Mouse (Mus musculus) ES-E14 (cell line): ENCODE measurements at regions not wholly inside any gene's neighbourhood (a gene's known extent, or its start where the extent isn't known, plus 50 kb on each side); places are given as distances from the start of the nearest gene placed in this dataset.

Experiments
- DNase-seq: peaks from one replicate; pipeline ENCODE4 v3.0.0-alpha.2; 2013; ENCODE audit warnings: low read depth, low spot score
- H3K27ac ChIP-seq: 2 replicates; pipeline ENCODE4 v1.5.1; 2012; ENCODE audit warnings: low read depth, mild to moderate bottlenecking, low read length, moderate library complexity, mixed read lengths; ENCODE audit not compliant: poor library complexity, insufficient read depth, severe bottlenecking
- H3K36me3 ChIP-seq: 2 replicates; pipeline ENCODE4 v1.6.1; 2012; ENCODE audit warnings: mild to moderate bottlenecking, low read length, moderate library complexity, mixed read lengths; ENCODE audit not compliant: control insufficient read depth, poor library complexity, insufficient read depth, severe bottlenecking
- H3K4me1 ChIP-seq, 2 experiments: fragments of 150-350 bp in 1 of 2; sonication (generic) in 1 of 2; 2 replicates each; pipeline ENCODE4 v1.6.1; 2012; ENCODE audit warnings: low read length in 2 of 2, mild to moderate bottlenecking in 1 of 2, mixed read lengths in 1 of 2; ENCODE audit not compliant: control insufficient read depth in 2 of 2, insufficient read depth in 2 of 2, poor library complexity in 1 of 2
- H3K4me3 ChIP-seq, 2 experiments: fragments of 150-350 bp in 1 of 2; sonication (generic) in 1 of 2; 2 replicates each; pipeline ENCODE4 v1.5.1; 2012; ENCODE audit warnings: low read length in 2 of 2, low read depth in 1 of 2, mild to moderate bottlenecking in 1 of 2, mixed read lengths in 1 of 2; ENCODE audit not compliant: insufficient read depth in 1 of 2, poor library complexity in 1 of 2, severe bottlenecking in 1 of 2
- H3K9ac ChIP-seq: 2 replicates; pipeline ENCODE4 v1.6.1; 2012; ENCODE audit warnings: low read depth, mild to moderate bottlenecking, low read length, mixed read lengths; ENCODE audit not compliant: poor library complexity, insufficient read depth, severe bottlenecking
- H3K9me3 ChIP-seq: fragments of 150-350 bp; sonication (generic); 2 replicates; pipeline ENCODE4 v1.6.1; 2012; ENCODE audit warnings: low read depth, mild to moderate bottlenecking, low read length; ENCODE audit not compliant: control insufficient read depth, insufficient read depth
- CHD2 ChIP-seq: IDR thresholded peaks from 2 replicates; pipeline ENCODE4 v1.6.1; 2014; ENCODE audit warnings: mild to moderate bottlenecking, low read depth, low read length, inconsistent platforms
- HCFC1 ChIP-seq: IDR thresholded peaks from 2 replicates; pipeline ENCODE4 v1.6.1; 2012; ENCODE audit warnings: low read length, inconsistent platforms, borderline replicate concordance; ENCODE audit not compliant: insufficient read depth
- MAFK ChIP-seq: IDR thresholded peaks from 2 replicates; pipeline ENCODE4 v1.6.1; 2014; ENCODE audit warnings: mild to moderate bottlenecking, low read depth, low read length, inconsistent platforms; ENCODE audit not compliant: insufficient read depth
- ZC3H11A ChIP-seq: IDR thresholded peaks from 2 replicates; pipeline ENCODE4 v1.6.1; 2012; ENCODE audit warnings: low read depth, mild to moderate bottlenecking, inconsistent platforms, low read length, borderline replicate concordance
- ZNF384 ChIP-seq: IDR thresholded peaks from 2 replicates; pipeline ENCODE4 v1.6.1; 2012; ENCODE audit warnings: low read depth, low read length, inconsistent platforms
- in situ Hi-C, 2 experiments: fragments of 600-800 bp; cut with MboI; formaldehyde crosslinking; loops; one replicate each; pipeline ENCODE4 v1.15.1; 2025; ENCODE audit warnings: low sequenced_read_pairs in 2 of 2, inconsistent platforms in 1 of 2; ENCODE audit not compliant: unreplicated experiment in 2 of 2

- TF ChIP-seq ZNF384 (no peak), ZC3H11A (no peak), MAFK (no peak), CHD2 (no peak), HCFC1 (no peak)
- Histone ChIP-seq H3K4me1 (no peaks in the 10 kb centered on the region), H3K27ac (no peak overlapping the region), H3K9me3 (no peaks in the 10 kb centered on the region), H3K9ac (no peak overlapping the region), H3K36me3 (no peaks in the 10 kb centered on the region), H3K4me3 (no peak overlapping the region)
- in situ Hi-C loops, result no loop called here
- no peak for DNase-seq
These were observed 894.1 kb upstream of the Gm7489 start for GRCm38 (mm10) chr15:52990580-52990979.

- H3K4me1 ChIP-seq, result no peaks in the 10 kb centered on the region
- H3K4me3 ChIP-seq, result no peak overlapping the region
- no peak overlapping the region for H3K9ac ChIP-seq
- no peaks in the 10 kb centered on the region for H3K36me3 ChIP-seq
- TF ChIP-seq ZC3H11A (no peak), CHD2 (no peak), MAFK (no peak), HCFC1 (no peak), ZNF384 (no peak)
- H3K27ac ChIP-seq, result no peak overlapping the region
- no peak for DNase-seq
- in situ Hi-C loops, result no loop called here
- H3K9me3 ChIP-seq, result no peaks in the 10 kb centered on the region
These were observed 890.4 kb upstream of the Gm7489 start for GRCm38 (mm10) chr15:52994351-52994750.

GRCm38 (mm10) chr15:52999200-52999599 lies 885.5 kb upstream of the Gm7489 start:
- DNase-seq, result no peak
- H3K36me3 ChIP-seq, result no peaks in the 10 kb centered on the region
- H3K4me1 ChIP-seq, result no peaks in the 10 kb centered on the region
- no peak overlapping the region for H3K9ac ChIP-seq
- no peaks in the 10 kb centered on the region for H3K9me3 ChIP-seq
- TF ChIP-seq ZC3H11A (no peak), MAFK (no peak), CHD2 (no peak), ZNF384 (no peak), HCFC1 (no peak)
- H3K27ac ChIP-seq, result no peak overlapping the region
- in situ Hi-C loops, result no loop called here
- no peak overlapping the region for H3K4me3 ChIP-seq

- no peak overlapping the region for H3K27ac ChIP-seq
- H3K9me3 ChIP-seq, result no peaks in the 10 kb centered on the region
- H3K36me3 ChIP-seq, result no peaks in the 10 kb centered on the region
- DNase-seq, result no peak
- TF ChIP-seq HCFC1 (no peak), ZNF384 (no peak), MAFK (no peak), ZC3H11A (no peak), CHD2 (no peak)
- in situ Hi-C loops, result no loop called here
- H3K4me1 ChIP-seq, result no peaks in the 10 kb centered on the region
- no peak overlapping the region for H3K4me3 ChIP-seq
- H3K9ac ChIP-seq, result no peak overlapping the region
These were observed 884.9 kb upstream of the Gm7489 start for GRCm38 (mm10) chr15:52999776-53000175.

GRCm38 (mm10) chr15:53001429-53001828 lies 883.3 kb upstream of the Gm7489 start:
- no peaks in the 10 kb centered on the region for H3K36me3 ChIP-seq
- no peaks in the 10 kb centered on the region for H3K9me3 ChIP-seq
- H3K9ac ChIP-seq, result no peak overlapping the region
- no peak overlapping the region for H3K4me3 ChIP-seq
- no peak for DNase-seq
- no peak for TF ChIP-seq MAFK
- no peak for TF ChIP-seq ZC3H11A
- no peak for TF ChIP-seq CHD2
- no peak for TF ChIP-seq HCFC1
- TF ChIP-seq ZNF384, result no peak
- no peaks in the 10 kb centered on the region for H3K4me1 ChIP-seq
- H3K27ac ChIP-seq, result no peak overlapping the region
- in situ Hi-C loops, result no loop called here
